Mouse (Mus musculus) spleen, postnatal 4 days (tissue): ENCODE measurements around the gene Msx3.
A peak's percentile ranks its signal among the peaks of the same experiment; 100 is the strongest.

ENCODE experiments used
- DNase-seq, 2 experiments: peaks; one replicate each; pipeline ENCODE4 v3.0.0; 2022; ENCODE audit warnings: low spot score in 2 of 2

Msx3 gene

GRCm38 (mm10) chr7:140048361-140049114 is at the start of gene Msx3:
Msx3 (minus strand) TSS chr7:140049089.
- no peak for DNase-seq

- DNase-seq = no peak
These were observed 49.6 kb upstream of the Msx3 start for GRCm38 (mm10) chr7:140098466-140098865.

- no peak for DNase-seq
These were observed 47.2 kb upstream of the Msx3 start for GRCm38 (mm10) chr7:140096055-140096454.

GRCm38 (mm10) chr7:140095556-140095955 is 46.7 kb upstream of the Msx3 start:
- no peak for DNase-seq

- DNase-seq = no peak
These were observed 46.1 kb upstream of the Msx3 start for GRCm38 (mm10) chr7:140094954-140095353.

- no peak for DNase-seq
These were observed 44.1 kb upstream of the Msx3 start, which contains the start of gene Prap1 for GRCm38 (mm10) chr7:140092924-140093528. Prap1 (plus strand) TSS chr7:140093395.

GRCm38 (mm10) chr7:140090601-140091000 is 41.7 kb upstream of the Msx3 start:
- no peak for DNase-seq

GRCm38 (mm10) chr7:140082242-140082678 is 33.4 kb upstream of the Msx3 start, which contains the start of gene Caly:
Caly (minus strand) TSS chr7:140082548.
- peak in 1 of 2 experiments; percentile 63 for DNase-seq

- peak in 1 of 2 experiments; percentile 60 for DNase-seq
These were observed 32.7 kb upstream of the Msx3 start for GRCm38 (mm10) chr7:140081408-140082241.

- DNase-seq = peak in 1 of 2 experiments; percentile 63
These were observed 31.7 kb upstream of the Msx3 start for GRCm38 (mm10) chr7:140080503-140081156.

- DNase-seq = peak; percentile 39 to 72
These were observed 29.8 kb upstream of the Msx3 start for GRCm38 (mm10) chr7:140078711-140079110.

- no peak for DNase-seq
These were observed 28.8 kb upstream of the Msx3 start for GRCm38 (mm10) chr7:140077698-140078097.

GRCm38 (mm10) chr7:140070042-140070711 is 21.3 kb upstream of the Msx3 start:
- DNase-seq = peak in 1 of 2 experiments; percentile 58

- no peak for DNase-seq
These were observed 18.5 kb upstream of the Msx3 start for GRCm38 (mm10) chr7:140067397-140067796.

- DNase-seq = peak; percentile 58 to 83
These were observed 14.2 kb upstream of the Msx3 start for GRCm38 (mm10) chr7:140063092-140063491.

- DNase-seq = no peak
These were observed 13.4 kb upstream of the Msx3 start for GRCm38 (mm10) chr7:140062307-140062706.

GRCm38 (mm10) chr7:140061832-140062130 is 12.9 kb upstream of the Msx3 start:
- no peak for DNase-seq

GRCm38 (mm10) chr7:140060936-140061831 is 12.3 kb upstream of the Msx3 start:
- no peak for DNase-seq

GRCm38 (mm10) chr7:140059601-140060000 is 10.7 kb upstream of the Msx3 start:
- no peak for DNase-seq

GRCm38 (mm10) chr7:140058528-140058927 is 9.6 kb upstream of the Msx3 start:
- no peak for DNase-seq
